Mouse (Mus musculus): ENCODE data around the gene Crybg1. TPM values are rescaled to one million over a fixed set of nuclear protein-coding genes. Genes with fewer than 3 reads are reported as not detected.

The Crybg1 gene
- 1.8 and 2.6 TPM in 2 replicates for polyA plus RNA-seq (2012; ENCODE audit: low replicate concordance)

GRCm38 (mm10) chr10:44148337-44149317 is at the start of gene Crybg1:
Crybg1 (minus strand) TSS chr10:44148853.

GRCm38 (mm10) chr10:43901578-43902194 is 247.0 kb downstream of the Crybg1 start, which contains the start of the genes Qrsl1 and Rtn4ip1:
Qrsl1 (minus strand) TSS chr10:43901745.
Rtn4ip1 (plus strand) TSS chr10:43901807.

Other genes with a start within 250 kb of the Crybg1 start
- gene Qrsl1, start 247.1 kb downstream of the Crybg1 start, polyA plus RNA-seq (2012; ENCODE audit: low replicate concordance) = 1.1 and 5.7 TPM in 2 replicates
- gene Rtn4ip1, start 247.0 kb downstream of the Crybg1 start, polyA plus RNA-seq (2012; ENCODE audit: low replicate concordance) = 2.0 and 2.1 TPM in 2 replicates
- gene Atg5, start 119.5 kb upstream of the Crybg1 start, polyA plus RNA-seq (2012; ENCODE audit: low replicate concordance) = 7.5 and 13.5 TPM in 2 replicates